Mouse (Mus musculus): ENCODE data around the gene 2410141K09Rik. TPM values are rescaled to one million over a fixed set of nuclear protein-coding genes. Genes with fewer than 3 reads are reported as not detected.
"Not testable (repeated sequence)": the region's sequence is repeated elsewhere in the genome, so short reads cannot be mapped to it uniquely, and the experiment has no call there.

Gene 2410141K09Rik
- not detected in 2 replicates for polyA plus RNA-seq (2014; fragmentation: Nextera tagmentation; extraction: Ambion mirVana)

- not testable (repeated sequence) for H3K27ac ChIP-seq (replicated peaks; ENCODE audit: low read depth, low read length); H3K36me3 ChIP-seq (ENCODE audit: control insufficient read depth, insufficient read depth, low read length); H3K9me3 ChIP-seq (ENCODE audit: control insufficient read depth, low read length); H3K27me3 ChIP-seq (replicated peaks; ENCODE audit: control insufficient read depth, insufficient read depth, low read length); H3K4me1 ChIP-seq (ENCODE audit: control insufficient read depth, insufficient read depth, low read length); ATAC-seq (ENCODE audit: low read depth); H3K9ac ChIP-seq (ENCODE audit: low read depth, low read length); H3K4me2 ChIP-seq (ENCODE audit: low read depth, low read length); H3K4me3 ChIP-seq (ENCODE audit: low read depth, low read length); DNase-seq (ENCODE audit: low spot score)
- WGBS, result no CpG with 5 or more reads among the region's 6 CpGs
Observed at GRCm38 (mm10) chr13:66441018-66441417, at the start of gene 2410141K09Rik. Gene 2410141K09Rik, minus strand, starts transcription at chr13:66441118.

GRCm38 (mm10) chr13:66426858-66427257 is 14.1 kb downstream of the 2410141K09Rik start:
- H3K9me3 ChIP-seq (ENCODE audit: control insufficient read depth, low read length); DNase-seq (ENCODE audit: low spot score); ATAC-seq (ENCODE audit: low read depth); H3K4me1 ChIP-seq (ENCODE audit: control insufficient read depth, insufficient read depth, low read length); H3K27ac ChIP-seq (replicated peaks; ENCODE audit: low read depth, low read length); H3K4me3 ChIP-seq (ENCODE audit: low read depth, low read length); H3K4me2 ChIP-seq (ENCODE audit: low read depth, low read length); H3K36me3 ChIP-seq (ENCODE audit: control insufficient read depth, insufficient read depth, low read length); H3K9ac ChIP-seq (ENCODE audit: low read depth, low read length); H3K27me3 ChIP-seq (replicated peaks; ENCODE audit: control insufficient read depth, insufficient read depth, low read length): not testable (repeated sequence)
- WGBS, result no CpG with 5 or more reads among the region's 5 CpGs

- H3K36me3 ChIP-seq (ENCODE audit: control insufficient read depth, insufficient read depth, low read length); H3K9ac ChIP-seq (ENCODE audit: low read depth, low read length); H3K9me3 ChIP-seq (ENCODE audit: control insufficient read depth, low read length); H3K27me3 ChIP-seq (replicated peaks; ENCODE audit: control insufficient read depth, insufficient read depth, low read length); ATAC-seq (ENCODE audit: low read depth); H3K4me3 ChIP-seq (ENCODE audit: low read depth, low read length); H3K4me2 ChIP-seq (ENCODE audit: low read depth, low read length); H3K27ac ChIP-seq (replicated peaks; ENCODE audit: low read depth, low read length); DNase-seq (ENCODE audit: low spot score); H3K4me1 ChIP-seq (ENCODE audit: control insufficient read depth, insufficient read depth, low read length): not testable (repeated sequence)
- no CpG with 5 or more reads among the region's 2 CpGs for WGBS
Observed at GRCm38 (mm10) chr13:66414962-66415361, 26.0 kb downstream of the 2410141K09Rik start.

Other genes starting within 250 kb of the 2410141K09Rik start
- not detected in 2 replicates for gene Gm10772, start 213.5 kb downstream of the 2410141K09Rik start, polyA plus RNA-seq (2014; fragmentation: Nextera tagmentation; extraction: Ambion mirVana)

All from embryonic facial prominence, embryonic 14.5 days (tissue).